Mouse (Mus musculus) CH12.LX (cell line): ENCODE results near the gene Krt71.

Experiments used
- CTCF ChIP-seq, 2 experiments: IDR thresholded peaks in 1 of 2; conservative IDR thresholded peaks in 1 of 2; 2 replicates each; pipeline ENCODE4 v1.5.1; 2011 to 2012; ENCODE audit warnings: low read depth in 2 of 2, low read length in 2 of 2, improper control_type of control experiment in 1 of 2, inconsistent platforms in 1 of 2, mild to moderate bottlenecking in 1 of 2, moderate library complexity in 1 of 2
- RCOR1 ChIP-seq: conservative IDR thresholded peaks from 2 replicates; pipeline ENCODE4 v1.6.1; 2012; ENCODE audit warnings: low read depth, mild to moderate bottlenecking, inconsistent platforms, low read length, improper control_type of control experiment

- no peak for TF ChIP-seq RCOR1
- TF ChIP-seq CTCF (conservative IDR thresholded peaks at IDR 0.05 in 1 of 2, IDR thresholded peaks at IDR 0.05 in 1 of 2; ENCODE audit: low read depth in 2 of 2, low read length in 2 of 2): no peak
Observed at GRCm38 (mm10) chr15:101737786-101738185, 5.1 kb downstream of the Krt71 start.
